Mouse (Mus musculus) ES-E14 (cell line): Measurements from ENCODE around the gene Exosc6. TPM values are rescaled to one million over a fixed set of nuclear protein-coding genes. Genes with fewer than 3 reads are reported as not detected.
A peak's percentile ranks its signal among the peaks of the same experiment; 100 is the strongest.
"Not testable (repeated sequence)": the region's sequence is repeated elsewhere in the genome, so short reads cannot be mapped to it uniquely, and the experiment has no call there.

Experiments used
- DNase-seq: peaks from one replicate; pipeline ENCODE4 v3.0.0-alpha.2; 2013; ENCODE audit warnings: low read depth, low spot score
- H3K27ac ChIP-seq: 2 replicates; pipeline ENCODE4 v1.5.1; 2012; ENCODE audit warnings: low read depth, mild to moderate bottlenecking, low read length, moderate library complexity, mixed read lengths; ENCODE audit not compliant: poor library complexity, insufficient read depth, severe bottlenecking
- H3K36me3 ChIP-seq: 2 replicates; pipeline ENCODE4 v1.6.1; 2012; ENCODE audit warnings: mild to moderate bottlenecking, low read length, moderate library complexity, mixed read lengths; ENCODE audit not compliant: control insufficient read depth, poor library complexity, insufficient read depth, severe bottlenecking
- H3K4me1 ChIP-seq, 2 experiments: fragments of 150-350 bp in 1 of 2; sonication (generic) in 1 of 2; 2 replicates each; pipeline ENCODE4 v1.6.1; 2012; ENCODE audit warnings: low read length in 2 of 2, mild to moderate bottlenecking in 1 of 2, mixed read lengths in 1 of 2; ENCODE audit not compliant: control insufficient read depth in 2 of 2, insufficient read depth in 2 of 2, poor library complexity in 1 of 2
- H3K4me3 ChIP-seq, 2 experiments: fragments of 150-350 bp in 1 of 2; sonication (generic) in 1 of 2; 2 replicates each; pipeline ENCODE4 v1.5.1; 2012; ENCODE audit warnings: low read length in 2 of 2, low read depth in 1 of 2, mild to moderate bottlenecking in 1 of 2, mixed read lengths in 1 of 2; ENCODE audit not compliant: insufficient read depth in 1 of 2, poor library complexity in 1 of 2, severe bottlenecking in 1 of 2
- H3K9ac ChIP-seq: 2 replicates; pipeline ENCODE4 v1.6.1; 2012; ENCODE audit warnings: low read depth, mild to moderate bottlenecking, low read length, mixed read lengths; ENCODE audit not compliant: poor library complexity, insufficient read depth, severe bottlenecking
- H3K9me3 ChIP-seq: fragments of 150-350 bp; sonication (generic); 2 replicates; pipeline ENCODE4 v1.6.1; 2012; ENCODE audit warnings: low read depth, mild to moderate bottlenecking, low read length; ENCODE audit not compliant: control insufficient read depth, insufficient read depth
- CHD2 ChIP-seq: IDR thresholded peaks from 2 replicates; pipeline ENCODE4 v1.6.1; 2014; ENCODE audit warnings: mild to moderate bottlenecking, low read depth, low read length, inconsistent platforms
- HCFC1 ChIP-seq: IDR thresholded peaks from 2 replicates; pipeline ENCODE4 v1.6.1; 2012; ENCODE audit warnings: low read length, inconsistent platforms, borderline replicate concordance; ENCODE audit not compliant: insufficient read depth
- MAFK ChIP-seq: IDR thresholded peaks from 2 replicates; pipeline ENCODE4 v1.6.1; 2014; ENCODE audit warnings: mild to moderate bottlenecking, low read depth, low read length, inconsistent platforms; ENCODE audit not compliant: insufficient read depth
- ZC3H11A ChIP-seq: IDR thresholded peaks from 2 replicates; pipeline ENCODE4 v1.6.1; 2012; ENCODE audit warnings: low read depth, mild to moderate bottlenecking, inconsistent platforms, low read length, borderline replicate concordance
- ZNF384 ChIP-seq: IDR thresholded peaks from 2 replicates; pipeline ENCODE4 v1.6.1; 2012; ENCODE audit warnings: low read depth, low read length, inconsistent platforms
- in situ Hi-C, 2 experiments: fragments of 600-800 bp; cut with MboI; formaldehyde crosslinking; loops; one replicate each; pipeline ENCODE4 v1.15.1; 2025; ENCODE audit warnings: low sequenced_read_pairs in 2 of 2, inconsistent platforms in 1 of 2; ENCODE audit not compliant: unreplicated experiment in 2 of 2
- total RNA-seq: library from RNA; depleted of rRNA; stranded (reverse); fragments of 300-350 nt; gene quantifications from 2 replicates; pipeline ENCODE4 v1.2.3, GENCODE M21; 2012

The Exosc6 gene
- total RNA-seq, 1 experiment = 2.6 TPM

DNA sequence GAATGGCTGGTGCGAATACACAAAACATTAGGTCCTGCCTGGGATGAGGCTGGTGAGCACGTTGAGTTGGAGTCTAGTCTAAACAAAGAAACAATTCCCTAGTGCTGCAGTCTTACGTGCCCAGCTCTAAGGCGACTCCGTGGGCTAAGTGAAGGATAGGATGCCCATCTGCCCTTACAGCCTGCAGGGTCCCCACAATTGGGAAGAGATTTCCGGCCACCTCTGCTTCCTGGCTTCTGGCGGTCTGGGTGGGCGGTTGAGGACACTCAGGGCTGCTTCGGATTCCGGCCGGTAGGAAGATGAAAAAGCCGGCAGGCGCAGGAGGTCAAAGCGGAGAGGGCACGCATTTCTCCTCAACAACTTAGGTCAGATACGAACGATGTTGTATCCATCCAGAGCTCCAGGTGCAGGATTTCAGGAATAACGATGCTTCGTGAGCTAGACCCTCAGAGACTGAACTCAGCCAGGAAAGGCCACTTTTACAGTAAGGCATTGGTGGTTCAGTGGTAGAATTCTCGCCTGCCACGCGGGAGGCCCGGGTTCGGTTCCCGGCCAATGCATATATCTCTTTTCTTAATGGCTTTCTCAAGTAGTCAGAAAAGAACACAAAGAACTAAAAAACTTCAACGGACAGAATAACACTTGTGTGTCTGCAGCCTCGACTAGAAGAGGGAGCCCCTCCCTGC lies 6.1 kb downstream of the Exosc6 start:
- Histone ChIP-seq H3K36me3 (peaks cover 6% of the 10 kb centered on the region; the same call in 1 of the 2 replicates), H3K27ac (no peak overlapping the region), H3K4me3 (peak overlapping the region; percentile 65 to 72), H3K9ac (peak overlapping the region; percentile 51), H3K4me1 (peaks cover 0 to 10% of the 10 kb centered on the region in 2 experiments; a peak in 3 of 4 replicates), H3K9me3 (no peaks in the 10 kb centered on the region)
- DNase-seq = peak; percentile 82
- TF ChIP-seq MAFK (peak; percentile 96), HCFC1 (no peak)
- in situ Hi-C loops = no loop called here

GRCm38 (mm10) chr8:111062893-111063292 lies 6.8 kb downstream of the Exosc6 start:
- Histone ChIP-seq H3K36me3 (peaks cover 4% of the 10 kb centered on the region; the same call in 1 of the 2 replicates), H3K27ac (no peak overlapping the region), H3K4me3 (peak overlapping the region in 1 of 2 experiments; percentile 0; a peak in 1 of 4 replicates), H3K9me3 (no peaks in the 10 kb centered on the region; the same call in 1 of the 2 replicates), H3K9ac (no peak overlapping the region), H3K4me1 (peaks cover 0 to 10% of the 10 kb centered on the region in 2 experiments; a peak in 3 of 4 replicates)
- TF ChIP-seq ZC3H11A (no peak), MAFK (no peak), HCFC1 (no peak), ZNF384 (no peak), CHD2 (no peak)
- DNase-seq = no peak
- in situ Hi-C loops = no loop called here

DNA sequence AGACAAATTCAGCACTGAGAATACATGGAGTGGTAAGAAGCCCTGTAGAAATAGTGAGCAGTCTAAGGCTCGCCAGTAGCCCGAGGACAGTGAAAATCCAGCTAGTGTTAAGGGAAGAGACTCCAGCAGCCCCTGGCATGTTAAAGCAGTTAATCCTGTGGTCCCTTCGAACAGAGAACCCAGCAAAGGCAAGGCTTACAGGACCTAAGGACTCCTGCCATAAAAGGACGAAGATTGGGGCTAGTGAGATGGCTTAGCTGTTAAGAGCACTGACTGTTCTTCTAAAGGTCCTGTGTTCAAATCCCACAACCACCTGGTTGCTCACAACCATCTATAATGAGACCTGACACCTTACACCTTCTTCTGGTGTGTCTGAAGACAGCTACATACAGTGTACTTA lies 10.2 kb downstream of the Exosc6 start:
- in situ Hi-C loops = no loop called here
- Histone ChIP-seq H3K9me3 (no peaks in the 10 kb centered on the region; the same call in 1 of the 2 replicates), H3K27ac (no peak overlapping the region), H3K4me1 (peaks cover 0 to 3% of the 10 kb centered on the region in 2 experiments; a peak in 3 of 4 replicates), H3K36me3 (no peaks in the 10 kb centered on the region), H3K4me3 (no peak overlapping the region), H3K9ac (no peak overlapping the region)
- TF ChIP-seq HCFC1 (no peak), MAFK (no peak), ZC3H11A (no peak), ZNF384 (no peak), CHD2 (no peak)
- DNase-seq = no peak

- no peaks in the 10 kb centered on the region; the same call in 1 of the 2 replicates for H3K9me3 ChIP-seq
- DNase-seq = peak; percentile 66
- no peak for TF ChIP-seq ZC3H11A
- no peak for TF ChIP-seq HCFC1
- no peak for TF ChIP-seq CHD2
- TF ChIP-seq MAFK = no peak
These were observed 11.3 kb downstream of the Exosc6 start for GRCm38 (mm10) chr8:111067439-111067838.

GRCm38 (mm10) chr8:111068660-111069059 lies 12.5 kb downstream of the Exosc6 start:
- H3K4me3 ChIP-seq, H3K4me1 ChIP-seq, H3K9me3 ChIP-seq, in situ Hi-C loops, H3K27ac ChIP-seq, H3K9ac ChIP-seq, H3K36me3 ChIP-seq, DNase-seq: not testable (repeated sequence)

More at GRCm38 (mm10) chr8:111067439-111067838, 11.3 kb downstream of the Exosc6 start:
- peak overlapping the region in 1 of 2 experiments; percentile 17; a peak in 1 of 4 replicates for H3K4me3 ChIP-seq
- in situ Hi-C loops = no loop called here
- no peak overlapping the region for H3K9ac ChIP-seq
- no peak overlapping the region for H3K27ac ChIP-seq
- no peaks in the 10 kb centered on the region for H3K36me3 ChIP-seq
- H3K4me1 ChIP-seq = peaks cover 0 to 2% of the 10 kb centered on the region in 2 experiments; a peak in 3 of 4 replicates
